Mouse (Mus musculus): ENCODE data around the gene Ak7. TPM values are rescaled to one million over a fixed set of nuclear protein-coding genes. Genes with fewer than 3 reads are reported as not detected.

Gene Ak7
- polyA plus RNA-seq, 1 experiment from 2014 or later: 1.1 TPM

GRCm38 (mm10) chr12:105761629-105762028 is 55.9 kb downstream of the Ak7 start:
- 71% methylated on average over 3 of the region's 3 CpGs for WGBS
- ATAC-seq (ENCODE audit: low read depth): no peak
- no peak overlapping the region for H3K9ac ChIP-seq

DNA sequence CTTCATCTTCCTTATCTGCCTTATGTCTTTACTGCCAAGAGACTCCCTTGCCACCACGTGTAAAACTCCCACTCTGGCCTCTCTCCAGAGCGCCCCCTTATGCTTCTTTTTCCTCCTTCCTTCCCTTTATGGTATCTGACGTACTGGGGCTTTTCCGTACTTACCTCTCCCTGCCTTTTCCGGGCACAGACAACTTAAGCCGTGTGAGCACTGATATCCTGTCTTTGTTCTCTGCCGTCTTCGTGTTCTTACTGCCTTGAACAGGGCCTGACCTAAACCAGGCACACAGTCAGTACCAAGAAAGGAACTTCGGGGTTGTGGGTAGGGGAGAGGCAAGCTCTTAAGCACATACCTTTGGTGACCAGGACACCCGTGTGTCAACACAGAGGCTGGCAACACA is 63.9 kb downstream of the Ak7 start:
- Histone ChIP-seq H3K36me3 (no peaks in the 10 kb centered on the region), H3K4me2 (no peak overlapping the region), H3K9ac (no peak overlapping the region), H3K9me3 (no peaks in the 10 kb centered on the region), H3K27me3 (no peaks in the 10 kb centered on the region), H3K27ac (replicated peaks) (no peak overlapping the region), H3K4me1 (replicated peaks) (no peaks in the 10 kb centered on the region), H3K4me3 (no peak overlapping the region)
- no peak for ATAC-seq (ENCODE audit: low read depth)
- WGBS: 77% methylated on average over 10 of the region's 10 CpGs

More at GRCm38 (mm10) chr12:105761629-105762028, 55.9 kb downstream of the Ak7 start:
- Histone ChIP-seq H3K9me3 (no peaks in the 10 kb centered on the region), H3K4me1 (replicated peaks) (no peaks in the 10 kb centered on the region), H3K4me3 (no peak overlapping the region), H3K27me3 (no peaks in the 10 kb centered on the region), H3K4me2 (no peak overlapping the region), H3K27ac (replicated peaks) (no peak overlapping the region), H3K36me3 (no peaks in the 10 kb centered on the region)

- H3K4me1 ChIP-seq (replicated peaks): no peaks in the 10 kb centered on the region
- H3K4me2 ChIP-seq: no peak overlapping the region
- H3K27me3 ChIP-seq: no peaks in the 10 kb centered on the region
- no peak overlapping the region for H3K4me3 ChIP-seq
- no peaks in the 10 kb centered on the region for H3K36me3 ChIP-seq
- H3K27ac ChIP-seq (replicated peaks): no peak overlapping the region
- no peak for ATAC-seq (ENCODE audit: low read depth)
- no peaks in the 10 kb centered on the region for H3K9me3 ChIP-seq
- WGBS: 67% methylated on average over 7 of the region's 7 CpGs
- H3K9ac ChIP-seq: no peak overlapping the region
Observed at GRCm38 (mm10) chr12:105774871-105775270, 69.1 kb downstream of the Ak7 start.

DNA sequence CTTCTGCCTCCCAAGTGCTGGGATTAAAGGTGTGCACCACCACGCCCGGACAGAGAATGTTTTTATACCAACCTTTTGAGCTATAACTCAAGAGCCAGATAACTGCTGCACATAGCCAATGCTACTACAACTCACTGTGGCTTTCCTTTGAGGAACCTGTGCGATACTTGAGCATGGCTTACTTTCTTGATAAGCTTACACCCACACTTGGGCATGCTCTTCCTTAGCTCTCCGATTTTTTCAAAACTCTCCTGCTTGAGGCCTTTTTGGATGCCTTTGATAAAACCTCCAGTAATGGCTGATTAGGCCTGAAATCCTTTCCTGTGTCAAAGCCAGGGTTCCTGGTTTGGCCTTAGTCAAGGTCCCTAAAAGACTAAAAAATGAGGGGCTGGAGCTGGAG is 71.9 kb downstream of the Ak7 start:
- H3K4me1 ChIP-seq (replicated peaks): no peaks in the 10 kb centered on the region
- no peak overlapping the region for H3K27ac ChIP-seq (replicated peaks)
- 92% methylated on average over 4 of the region's 4 CpGs for WGBS
- H3K9me3 ChIP-seq: no peaks in the 10 kb centered on the region
- no peak for ATAC-seq (ENCODE audit: low read depth)
- H3K4me2 ChIP-seq: no peak overlapping the region
- H3K27me3 ChIP-seq: no peaks in the 10 kb centered on the region
- no peak overlapping the region for H3K9ac ChIP-seq
- no peak overlapping the region for H3K4me3 ChIP-seq
- no peaks in the 10 kb centered on the region for H3K36me3 ChIP-seq

DNA sequence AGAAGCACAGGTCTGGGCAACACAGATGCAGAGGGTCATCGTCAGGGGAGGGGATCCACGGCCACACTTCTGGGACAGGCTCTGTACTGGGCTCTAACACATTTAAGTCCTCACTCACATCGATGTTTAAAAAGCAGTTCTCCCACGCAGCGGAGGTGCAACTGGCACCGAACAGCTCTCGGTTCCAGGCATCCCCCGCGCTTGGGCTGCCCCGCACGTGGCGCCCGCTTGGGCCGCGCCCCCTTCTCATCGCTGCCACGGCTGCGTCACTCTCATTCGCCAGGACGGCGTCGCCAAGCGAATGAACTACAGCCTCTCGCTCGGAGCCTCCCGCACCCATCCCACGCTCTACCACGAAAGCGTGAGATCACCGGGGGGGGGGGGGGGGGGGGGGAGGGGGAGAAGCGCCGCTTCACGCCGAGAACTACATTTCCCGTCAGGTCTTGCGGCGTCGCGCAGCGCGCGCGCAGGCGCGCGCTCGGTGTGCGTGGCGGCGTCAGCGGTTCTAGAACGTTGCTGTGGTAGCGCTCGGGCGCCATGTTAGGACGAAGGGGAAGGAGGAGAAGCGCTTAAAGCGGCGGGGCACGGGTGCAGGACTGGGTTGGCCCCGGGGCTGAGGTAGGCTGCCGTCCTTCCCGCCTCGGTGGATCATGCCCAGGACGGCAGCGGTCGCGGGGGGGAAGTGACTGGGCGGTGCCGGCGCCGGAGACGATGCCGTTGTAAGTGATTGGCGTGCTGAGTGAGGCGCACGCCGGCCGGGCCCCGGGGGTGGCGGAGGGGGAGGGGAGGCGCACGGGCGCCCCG is 78.6 kb downstream of the Ak7 start, which contains the start of gene Papola:
Gene Papola (plus strand): TSS at position 499 of the 804 bp plus-strand sequence.
- under 1% methylated on average over 59 of the region's 85 CpGs for WGBS
- H3K36me3 ChIP-seq: no peaks in the 10 kb centered on the region
- peak within 1 kb of the TSS; percentile 92 for H3K4me2 ChIP-seq
- peak within 1 kb of the TSS; percentile 94 for H3K9ac ChIP-seq
- no peaks in the 10 kb centered on the region for H3K27me3 ChIP-seq
- peaks cover 20% of the 10 kb centered on the region for H3K4me1 ChIP-seq (replicated peaks)
- H3K9me3 ChIP-seq: no peaks in the 10 kb centered on the region
- H3K27ac ChIP-seq (replicated peaks): peak within 1 kb of the TSS; percentile 98
- H3K4me3 ChIP-seq: peak within 1 kb of the TSS; percentile 84
- peak; percentile 94 for ATAC-seq (ENCODE audit: low read depth)

DNA sequence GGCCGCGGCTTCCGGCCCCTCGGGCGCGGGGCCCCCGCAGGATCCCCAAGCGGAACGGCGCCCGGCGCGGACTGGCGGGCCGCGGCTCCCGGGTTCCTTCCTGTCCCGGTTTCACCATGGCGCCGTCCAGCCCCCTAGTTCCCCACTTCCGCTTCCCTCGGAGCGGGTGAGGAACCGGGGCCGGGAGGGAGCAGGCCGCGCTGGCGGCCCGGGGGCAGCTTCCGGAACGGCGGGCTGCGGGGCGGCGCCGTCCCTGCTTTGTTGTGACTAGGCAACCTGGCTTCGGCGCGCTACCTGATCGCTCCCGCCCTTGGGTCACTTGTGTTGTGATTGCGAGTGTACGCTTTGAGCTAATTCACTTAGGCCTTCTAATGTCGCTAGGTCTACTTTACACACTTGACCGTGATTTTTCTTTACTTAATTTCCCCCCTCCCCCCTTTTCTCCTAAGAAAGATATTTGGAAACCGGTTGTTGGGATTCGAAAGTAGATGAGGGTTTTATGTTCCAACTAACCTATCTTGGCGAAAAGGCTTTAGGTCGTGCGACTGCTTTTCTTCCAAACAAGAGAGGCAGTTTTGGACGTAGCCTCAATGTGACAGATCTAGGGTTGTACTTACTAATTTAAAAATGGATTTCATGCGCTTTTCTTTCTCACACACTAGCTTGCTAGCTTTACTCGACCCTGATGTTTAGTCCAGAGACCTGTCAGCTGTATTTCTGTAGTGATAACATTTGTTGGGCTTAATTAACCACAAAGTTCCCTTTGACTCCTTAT is 79.4 kb downstream of the Ak7 start:
- Histone ChIP-seq H3K4me1 (replicated peaks) (peaks cover 20% of the 10 kb centered on the region), H3K36me3 (no peaks in the 10 kb centered on the region), H3K27ac (replicated peaks) (peak overlapping the region; percentile 98), H3K27me3 (no peaks in the 10 kb centered on the region), H3K9ac (peak overlapping the region; percentile 94), H3K4me3 (peak overlapping the region; percentile 84), H3K9me3 (no peaks in the 10 kb centered on the region), H3K4me2 (peak overlapping the region; percentile 92)
- peak; percentile 73 for ATAC-seq (ENCODE audit: low read depth)
- WGBS: 1% methylated on average over 42 of the region's 53 CpGs

DNA sequence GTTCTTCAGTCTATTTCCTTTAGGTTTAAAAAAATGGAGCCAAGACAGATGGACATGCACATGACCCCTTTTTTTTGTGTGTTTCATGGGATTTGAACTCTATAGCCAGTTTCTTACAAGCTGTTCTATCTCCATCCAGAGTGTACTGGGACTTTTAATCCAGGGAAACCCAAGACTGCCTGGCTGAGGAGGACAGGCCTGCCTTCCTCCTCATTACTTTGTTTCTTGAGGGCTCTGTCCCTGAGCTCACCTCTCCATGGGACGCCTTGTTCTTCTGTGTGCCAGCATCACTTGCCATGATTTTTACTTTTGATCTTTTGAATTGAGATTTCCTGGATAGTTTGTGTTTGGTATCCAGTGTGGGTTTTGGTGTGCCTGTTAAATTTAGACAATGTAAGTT is 80.3 kb downstream of the Ak7 start:
- peak overlapping the region; percentile 92 for H3K4me2 ChIP-seq
- no peak overlapping the region for H3K27ac ChIP-seq (replicated peaks)
- no peaks in the 10 kb centered on the region for H3K36me3 ChIP-seq
- peak overlapping the region; percentile 84 for H3K4me3 ChIP-seq
- H3K9me3 ChIP-seq: no peaks in the 10 kb centered on the region
- 79% methylated on average over 1 of the region's 1 CpGs for WGBS
- no peaks in the 10 kb centered on the region for H3K27me3 ChIP-seq
- no peak for ATAC-seq (ENCODE audit: low read depth)
- peak overlapping the region; percentile 94 for H3K9ac ChIP-seq
- peaks cover 20% of the 10 kb centered on the region for H3K4me1 ChIP-seq (replicated peaks)

DNA sequence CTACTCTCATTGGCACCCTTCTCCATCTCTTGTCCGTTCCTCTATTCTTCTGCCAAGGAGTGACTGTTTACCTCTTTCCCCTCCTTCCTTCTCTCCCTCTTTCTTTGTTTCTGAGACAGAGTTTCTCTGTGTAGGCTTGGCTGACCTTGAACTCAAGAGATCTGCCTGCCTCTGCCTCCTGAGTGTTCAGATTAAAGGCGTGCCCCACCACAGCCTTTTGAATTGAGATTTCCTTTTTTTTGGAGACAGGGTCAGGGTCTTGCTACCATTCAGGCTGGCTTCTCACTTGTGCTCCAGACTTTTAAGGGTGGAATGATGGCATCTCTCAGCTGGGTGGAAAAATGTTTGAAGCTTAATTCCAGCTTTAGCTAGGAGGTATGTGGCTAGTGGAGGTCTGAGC is 81.8 kb downstream of the Ak7 start:
- no peak for ATAC-seq (ENCODE audit: low read depth)
- Histone ChIP-seq H3K4me3 (no peak overlapping the region), H3K9me3 (no peaks in the 10 kb centered on the region), H3K27me3 (no peaks in the 10 kb centered on the region), H3K9ac (no peak overlapping the region), H3K4me2 (0 out of 2 replicates have a peak overlapping the region, but pooled peaks have one; percentile 3), H3K4me1 (replicated peaks) (peaks cover 20% of the 10 kb centered on the region), H3K36me3 (no peaks in the 10 kb centered on the region), H3K27ac (replicated peaks) (no peak overlapping the region)
- WGBS: 91% methylated on average over 2 of the region's 2 CpGs

DNA sequence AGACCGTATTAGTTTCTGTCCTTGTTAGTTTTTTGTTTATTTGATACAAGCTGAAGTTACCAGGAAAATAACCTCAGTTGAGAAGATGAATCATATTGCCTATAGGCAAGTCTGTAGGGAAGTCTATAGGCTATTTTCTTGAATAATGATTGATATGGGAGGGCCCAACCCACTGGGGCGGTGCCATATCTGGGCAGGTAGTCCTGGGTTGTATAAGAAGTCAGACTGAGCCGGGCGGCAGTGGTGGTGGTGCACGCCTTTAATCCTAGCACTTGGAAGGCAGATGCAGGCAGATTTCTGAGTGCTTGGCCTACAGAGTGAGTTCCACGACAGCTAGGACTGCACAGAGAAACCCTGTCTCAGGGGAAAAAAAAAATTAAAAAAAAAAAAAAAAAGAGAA is 84.1 kb downstream of the Ak7 start:
- H3K9me3 ChIP-seq: no peaks in the 10 kb centered on the region
- no peak overlapping the region for H3K9ac ChIP-seq
- no peak for ATAC-seq (ENCODE audit: low read depth)
- H3K27me3 ChIP-seq: no peaks in the 10 kb centered on the region
- no peak overlapping the region for H3K27ac ChIP-seq (replicated peaks)
- H3K4me2 ChIP-seq: no peak overlapping the region
- H3K4me3 ChIP-seq: no peak overlapping the region
- 94% methylated on average over 6 of the region's 6 CpGs for WGBS
- H3K4me1 ChIP-seq (replicated peaks): peaks cover 20% of the 10 kb centered on the region
- 0 out of 2 replicates have a peak, but pooled peaks cover 3% of the 10 kb centered on the region for H3K36me3 ChIP-seq

DNA sequence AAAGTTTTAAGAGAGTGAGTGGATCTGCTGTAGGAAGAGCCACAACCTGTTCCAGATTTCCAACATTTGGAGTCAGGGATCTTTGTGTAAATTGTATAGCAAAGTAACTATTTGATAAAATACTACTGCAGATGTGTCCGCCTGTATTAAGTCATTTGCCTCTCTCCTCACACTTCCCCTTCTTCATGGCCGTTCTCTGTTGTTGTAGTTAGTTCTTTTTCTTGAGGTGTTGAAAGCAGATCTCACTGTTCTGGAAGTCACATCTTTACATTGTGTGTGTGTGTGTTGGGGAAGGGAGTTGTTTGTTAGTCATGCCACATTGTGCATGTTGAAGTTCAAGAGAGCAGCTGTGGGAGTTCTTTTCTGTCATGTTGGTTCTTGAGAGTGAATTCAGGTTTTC is 89.1 kb downstream of the Ak7 start:
- H3K4me2 ChIP-seq: no peak overlapping the region
- H3K36me3 ChIP-seq: peaks cover 10% of the 10 kb centered on the region
- H3K4me3 ChIP-seq: no peak overlapping the region
- H3K4me1 ChIP-seq (replicated peaks): no peaks in the 10 kb centered on the region
- H3K27ac ChIP-seq (replicated peaks): no peak overlapping the region
- H3K27me3 ChIP-seq: no peaks in the 10 kb centered on the region
- 93% methylated on average over 2 of the region's 2 CpGs for WGBS
- no peak for ATAC-seq (ENCODE audit: low read depth)
- H3K9ac ChIP-seq: no peak overlapping the region
- no peaks in the 10 kb centered on the region for H3K9me3 ChIP-seq

DNA sequence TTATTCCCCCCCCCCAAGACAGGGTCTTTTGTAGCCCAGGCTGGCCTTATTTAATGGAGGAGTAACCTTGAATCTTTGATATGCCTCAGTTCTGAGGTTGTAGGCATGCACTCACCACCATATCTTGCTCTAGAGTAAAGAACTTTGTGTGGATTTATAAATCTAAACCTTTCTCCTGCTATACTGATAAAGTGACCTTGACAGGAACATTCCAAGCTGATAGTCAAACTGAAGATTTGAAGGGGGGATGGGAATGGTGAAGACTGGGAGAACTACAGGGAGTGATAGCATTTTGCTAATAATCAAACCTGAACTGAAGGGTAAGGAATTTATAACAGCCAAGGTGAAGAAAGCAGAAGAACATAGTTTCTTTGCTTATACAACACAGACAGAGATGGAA is 92.2 kb downstream of the Ak7 start:
- Histone ChIP-seq H3K9me3 (no peaks in the 10 kb centered on the region), H3K27ac (replicated peaks) (no peak overlapping the region), H3K27me3 (no peaks in the 10 kb centered on the region), H3K4me3 (no peak overlapping the region), H3K9ac (no peak overlapping the region), H3K4me2 (no peak overlapping the region), H3K36me3 (peaks cover 32% of the 10 kb centered on the region), H3K4me1 (replicated peaks) (no peaks in the 10 kb centered on the region)
- ATAC-seq (ENCODE audit: low read depth): no peak

DNA sequence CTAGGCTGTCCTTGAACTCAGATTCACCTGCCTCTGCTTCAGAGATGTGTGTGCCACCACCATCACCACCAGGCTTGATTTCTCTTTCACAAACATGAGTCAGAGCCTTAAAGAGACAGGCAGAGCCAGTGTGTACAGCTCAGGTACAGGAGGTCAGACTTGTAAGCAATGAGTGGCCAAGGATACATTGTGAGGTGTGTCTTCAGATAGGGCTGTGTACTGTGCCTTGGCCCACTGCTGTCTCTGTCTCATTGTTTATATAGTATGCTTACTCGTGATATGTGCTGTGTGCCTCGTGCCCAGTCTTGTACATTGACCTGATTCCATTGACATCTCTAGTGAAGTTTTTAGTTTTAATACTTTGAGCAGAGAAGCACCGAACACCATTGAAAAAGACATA is 100.0 kb downstream of the Ak7 start:
- Histone ChIP-seq H3K27me3 (no peaks in the 10 kb centered on the region), H3K36me3 (peaks cover 64% of the 10 kb centered on the region), H3K4me3 (no peak overlapping the region), H3K9ac (no peak overlapping the region), H3K4me2 (no peak overlapping the region), H3K9me3 (no peaks in the 10 kb centered on the region), H3K27ac (replicated peaks) (no peak overlapping the region), H3K4me1 (replicated peaks) (no peaks in the 10 kb centered on the region)
- ATAC-seq (ENCODE audit: low read depth): no peak
- WGBS: 95% methylated on average over 3 of the region's 3 CpGs
